Mouse (Mus musculus) heart, postnatal 36 days (tissue): Measurements from ENCODE around the gene Twist2. TPM values are rescaled to one million over a fixed set of nuclear protein-coding genes. Genes with fewer than 3 reads are reported as not detected.

Experiments
- DNase-seq, 2 experiments: peaks; one replicate each; pipeline ENCODE4 v3.0.0; 2021 to 2022
- intact Hi-C: fragments of 180-260 bp; cut with DNase I; formaldehyde crosslinking; loops from one replicate; pipeline ENCODE4 v1.15.1; 2025
- total RNA-seq, 2 experiments: library from RNA; stranded (reverse); gene quantifications; 2 replicates each; pipeline ENCODE4 v1.2.3; 2021

Gene Twist2
- total RNA-seq, 2 experiments from 2014 or later, result 1.1 to 1.7 TPM

GRCm38 (mm10) chr1:91871101-91871500, 69.8 kb downstream of the Twist2 start:
- intact Hi-C loops, result loop anchor here (5.0 kb wide), 1 partner anchor 49 kb away; no protein-coding TSS in a partner anchor
- no peak for DNase-seq

GRCm38 (mm10) chr1:91872388-91873059, 71.3 kb downstream of the Twist2 start:
- intact Hi-C loops, result loop anchor here (5.0 kb wide), 1 partner anchor 50 kb away; no protein-coding TSS in a partner anchor
- no peak for DNase-seq

GRCm38 (mm10) chr1:91873572-91874285, 72.5 kb downstream of the Twist2 start:
- DNase-seq, result no peak
- intact Hi-C loops, result loop anchor here (1.0 to 5.0 kb wide), 4 partner anchors 51 to 299 kb away; no protein-coding TSS in a partner anchor

GRCm38 (mm10) chr1:91874633-91875032, 73.4 kb downstream of the Twist2 start:
- DNase-seq, result peak; percentile 79 to 81
- intact Hi-C loops, result loop anchor here (1.0 to 5.0 kb wide), 5 partner anchors 52 to 350 kb away; no protein-coding TSS in a partner anchor

GRCm38 (mm10) chr1:91875042-91875720, 73.9 kb downstream of the Twist2 start:
- intact Hi-C loops, result loop anchor here (1.0 to 2.0 kb wide), 2 partner anchors 120 to 351 kb away; no protein-coding TSS in a partner anchor

GRCm38 (mm10) chr1:91878696-91879095, 77.4 kb downstream of the Twist2 start:
- intact Hi-C loops, result no loop called here
- no peak for DNase-seq

More at GRCm38 (mm10) chr1:91875042-91875720, 73.9 kb downstream of the Twist2 start:
- no peak for DNase-seq

GRCm38 (mm10) chr1:91880156-91880555, 78.9 kb downstream of the Twist2 start:
- intact Hi-C loops, result no loop called here
- no peak for DNase-seq

GRCm38 (mm10) chr1:91880899-91881298, 79.6 kb downstream of the Twist2 start:
- intact Hi-C loops, result no loop called here
- no peak for DNase-seq

GRCm38 (mm10) chr1:91883115-91883514, 81.9 kb downstream of the Twist2 start:
- no peak for DNase-seq
- intact Hi-C loops, result no loop called here

- no peak for DNase-seq
- intact Hi-C loops, result no loop called here
These were observed 92.3 kb downstream of the Twist2 start for GRCm38 (mm10) chr1:91893598-91893997.

GRCm38 (mm10) chr1:91894286-91894685, 93.0 kb downstream of the Twist2 start:
- no peak for DNase-seq
- intact Hi-C loops, result no loop called here

GRCm38 (mm10) chr1:91897078-91897477, 95.8 kb downstream of the Twist2 start:
- DNase-seq, result no peak
- intact Hi-C loops, result no loop called here
